Mouse (Mus musculus): ENCODE measurements at regions not wholly inside any gene's neighbourhood (a gene's known extent, or its start where the extent isn't known, plus 50 kb on each side); places are given as distances from the start of the nearest gene placed in this dataset.
"Not testable (repeated sequence)": the region's sequence is repeated elsewhere in the genome, so short reads cannot be mapped to it uniquely, and the experiment has no call there.

- ATAC-seq (replicated peaks); H3K4me3 ChIP-seq; H3K27me3 ChIP-seq (replicated peaks); H3K36me3 ChIP-seq (replicated peaks); H3K9me3 ChIP-seq; H3K9ac ChIP-seq; H3K4me1 ChIP-seq; H3K27ac ChIP-seq; H3K4me2 ChIP-seq: not testable (repeated sequence)
- WGBS, result 95% methylated on average over 6 of the region's 6 CpGs
These were observed 114.5 kb downstream of the Enc1 start for GRCm38 (mm10) chr13:97355411-97355810.

- ATAC-seq (replicated peaks), result no peak
- H3K27ac ChIP-seq, result no peak overlapping the region
- no peak overlapping the region for H3K9ac ChIP-seq
- H3K4me3 ChIP-seq, result no peak overlapping the region
- no peaks in the 10 kb centered on the region for H3K27me3 ChIP-seq (replicated peaks)
- no peak overlapping the region for H3K4me2 ChIP-seq
- 0 out of 2 replicates have a peak, but pooled peaks cover 2% of the 10 kb centered on the region for H3K9me3 ChIP-seq
- no peaks in the 10 kb centered on the region for H3K36me3 ChIP-seq (replicated peaks)
- no peaks in the 10 kb centered on the region for H3K4me1 ChIP-seq
- WGBS, result 84% methylated on average over 7 of the region's 7 CpGs
These were observed 106.8 kb downstream of the Enc1 start for GRCm38 (mm10) chr13:97347696-97348095.

- WGBS, result 80% methylated on average over 7 of the region's 7 CpGs
- Histone ChIP-seq H3K4me1 (peaks cover 6% of the 10 kb centered on the region; the same call in 1 of the 2 replicates), H3K9ac (no peak overlapping the region), H3K4me3 (no peak overlapping the region), H3K9me3 (0 out of 2 replicates have a peak, but pooled peaks cover 2% of the 10 kb centered on the region), H3K27me3 (replicated peaks) (no peaks in the 10 kb centered on the region), H3K27ac (no peak overlapping the region), H3K36me3 (replicated peaks) (no peaks in the 10 kb centered on the region), H3K4me2 (no peak overlapping the region)
- no peak for ATAC-seq (replicated peaks)
These were observed 100.4 kb downstream of the Enc1 start for GRCm38 (mm10) chr13:97341218-97341889.

GRCm38 (mm10) chr13:97337954-97338353 is 97.0 kb downstream of the Enc1 start:
- no peak overlapping the region for H3K27ac ChIP-seq
- H3K27me3 ChIP-seq (replicated peaks), result no peaks in the 10 kb centered on the region
- H3K36me3 ChIP-seq (replicated peaks), result no peaks in the 10 kb centered on the region
- no peaks in the 10 kb centered on the region for H3K9me3 ChIP-seq
- no peak for ATAC-seq (replicated peaks)
- 11% methylated on average over 3 of the region's 3 CpGs for WGBS
- H3K9ac ChIP-seq, result no peak overlapping the region
- H3K4me3 ChIP-seq, result no peak overlapping the region
- H3K4me2 ChIP-seq, result no peak overlapping the region
- H3K4me1 ChIP-seq, result peaks cover 6% of the 10 kb centered on the region; the same call in 1 of the 2 replicates

- peaks cover 6% of the 10 kb centered on the region; the same call in 1 of the 2 replicates for H3K4me1 ChIP-seq
- H3K27me3 ChIP-seq (replicated peaks), result no peaks in the 10 kb centered on the region
- no peaks in the 10 kb centered on the region for H3K36me3 ChIP-seq (replicated peaks)
- H3K9me3 ChIP-seq, result no peaks in the 10 kb centered on the region
- ATAC-seq (replicated peaks), result no peak
- no peak overlapping the region for H3K4me3 ChIP-seq
- no peak overlapping the region for H3K27ac ChIP-seq
- H3K4me2 ChIP-seq, result no peak overlapping the region
- WGBS, result 69% methylated on average over 10 of the region's 10 CpGs
- no peak overlapping the region for H3K9ac ChIP-seq
These were observed 96.4 kb downstream of the Enc1 start for GRCm38 (mm10) chr13:97337296-97337731.

- Histone ChIP-seq H3K36me3 (replicated peaks) (no peaks in the 10 kb centered on the region), H3K9ac (no peak overlapping the region), H3K27ac (no peak overlapping the region), H3K4me3 (no peak overlapping the region), H3K27me3 (replicated peaks) (no peaks in the 10 kb centered on the region), H3K9me3 (no peaks in the 10 kb centered on the region), H3K4me2 (no peak overlapping the region), H3K4me1 (peaks cover 6% of the 10 kb centered on the region; the same call in 1 of the 2 replicates)
- 0 out of 2 replicates have a peak, but pooled peaks have one; percentile 27 for ATAC-seq (replicated peaks)
- 15% methylated on average over 10 of the region's 10 CpGs for WGBS
These were observed 93.1 kb downstream of the Enc1 start for GRCm38 (mm10) chr13:97333801-97334534.

- WGBS, result 92% methylated on average over 14 of the region's 14 CpGs
- Histone ChIP-seq H3K9ac (no peak overlapping the region), H3K4me3 (no peak overlapping the region), H3K36me3 (replicated peaks) (no peaks in the 10 kb centered on the region), H3K27ac (no peak overlapping the region), H3K27me3 (replicated peaks) (no peaks in the 10 kb centered on the region), H3K4me2 (no peak overlapping the region), H3K4me1 (no peaks in the 10 kb centered on the region), H3K9me3 (no peaks in the 10 kb centered on the region)
- no peak for ATAC-seq (replicated peaks)
These were observed 90.2 kb downstream of the Enc1 start for GRCm38 (mm10) chr13:97331072-97331471.

- H3K4me2 ChIP-seq; H3K36me3 ChIP-seq (replicated peaks); H3K27ac ChIP-seq; H3K4me1 ChIP-seq; H3K9me3 ChIP-seq; ATAC-seq (replicated peaks); H3K4me3 ChIP-seq; H3K27me3 ChIP-seq (replicated peaks); H3K9ac ChIP-seq: not testable (repeated sequence)
- WGBS, result 79% methylated on average over 4 of the region's 4 CpGs
These were observed 80.4 kb downstream of the Enc1 start for GRCm38 (mm10) chr13:97321307-97321706.

- H3K4me3 ChIP-seq, result no peak overlapping the region
- H3K36me3 ChIP-seq (replicated peaks), result no peaks in the 10 kb centered on the region
- 25% methylated on average over 2 of the region's 4 CpGs for WGBS
- ATAC-seq (replicated peaks), result no peak
- no peak overlapping the region for H3K9ac ChIP-seq
- H3K4me1 ChIP-seq, result peaks cover 9% of the 10 kb centered on the region
- no peaks in the 10 kb centered on the region for H3K27me3 ChIP-seq (replicated peaks)
- H3K4me2 ChIP-seq, result no peak overlapping the region
- no peak overlapping the region for H3K27ac ChIP-seq
- no peaks in the 10 kb centered on the region for H3K9me3 ChIP-seq
These were observed 79.9 kb downstream of the Enc1 start for GRCm38 (mm10) chr13:97320756-97321155.

GRCm38 (mm10) chr13:97320298-97320697 is 79.4 kb downstream of the Enc1 start:
- Histone ChIP-seq H3K9me3 (no peaks in the 10 kb centered on the region), H3K27me3 (replicated peaks) (no peaks in the 10 kb centered on the region), H3K27ac (no peak overlapping the region), H3K9ac (no peak overlapping the region), H3K4me3 (no peak overlapping the region), H3K4me2 (no peak overlapping the region), H3K36me3 (replicated peaks) (no peaks in the 10 kb centered on the region), H3K4me1 (peaks cover 9% of the 10 kb centered on the region)
- ATAC-seq (replicated peaks), result no peak
- WGBS, result 78% methylated on average over 1 of the region's 1 CpGs

GRCm38 (mm10) chr13:97317633-97318032 is 76.7 kb downstream of the Enc1 start:
- Histone ChIP-seq H3K9me3 (no peaks in the 10 kb centered on the region), H3K36me3 (replicated peaks) (no peaks in the 10 kb centered on the region), H3K4me3 (no peak overlapping the region), H3K4me2 (no peak overlapping the region), H3K27me3 (replicated peaks) (no peaks in the 10 kb centered on the region), H3K27ac (peak overlapping the region; percentile 38; the same call in 1 of the 2 replicates), H3K4me1 (peaks cover 9% of the 10 kb centered on the region), H3K9ac (no peak overlapping the region)
- 0 out of 2 replicates have a peak, but pooled peaks have one; percentile 48 for ATAC-seq (replicated peaks)
- 24% methylated on average over 3 of the region's 3 CpGs for WGBS

GRCm38 (mm10) chr13:97312420-97313370 is 71.8 kb downstream of the Enc1 start:
- H3K4me3 ChIP-seq, result no peak overlapping the region
- H3K4me1 ChIP-seq, result peaks cover 7% of the 10 kb centered on the region
- ATAC-seq (replicated peaks), result no peak
- no peaks in the 10 kb centered on the region for H3K36me3 ChIP-seq (replicated peaks)
- no peak overlapping the region for H3K9ac ChIP-seq
- 66% methylated on average over 16 of the region's 16 CpGs for WGBS
- no peak overlapping the region for H3K27ac ChIP-seq
- H3K27me3 ChIP-seq (replicated peaks), result no peaks in the 10 kb centered on the region
- H3K9me3 ChIP-seq, result no peaks in the 10 kb centered on the region
- no peak overlapping the region for H3K4me2 ChIP-seq
